Mouse (Mus musculus): ENCODE measurements around the gene Syde1. TPM values are rescaled to one million over a fixed set of nuclear protein-coding genes. Genes with fewer than 3 reads are reported as not detected.
A peak's percentile ranks its signal among the peaks of the same experiment; 100 is the strongest.

Gene Syde1
- polyA plus RNA-seq, 1 experiment from 2014 or later: 19.4 TPM

DNA sequence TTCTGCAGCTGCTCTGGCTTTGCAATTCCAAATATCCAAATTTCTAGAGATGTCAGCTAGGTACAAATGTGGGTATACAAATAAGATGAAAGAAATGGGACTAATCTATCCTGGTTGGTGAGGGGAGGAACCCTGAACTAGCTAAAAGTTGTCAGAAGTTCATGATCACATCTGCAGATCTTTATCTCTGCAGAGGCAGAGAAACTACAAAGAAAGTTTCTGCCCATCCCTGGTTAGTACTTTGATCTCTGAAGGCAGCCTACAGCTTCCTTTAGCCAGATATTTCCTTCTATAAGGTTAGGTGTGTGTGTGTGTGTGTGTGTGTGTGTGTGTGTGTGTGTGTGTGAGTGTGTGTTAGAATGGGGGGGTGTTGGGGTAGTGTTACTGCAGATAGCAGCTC lies 2.8 kb upstream of the Syde1 start:
- DNase-seq (ENCODE audit: low spot score) (no peak), ATAC-seq (replicated peaks; ENCODE audit: low FRiP score, low TSS enrichment, low read depth) (no peak)
- H3K9me3 ChIP-seq (ENCODE audit: control insufficient read depth, low read length): no peaks in the 10 kb centered on the region
- no peak overlapping the region for H3K27ac ChIP-seq (ENCODE audit: low read depth)
- peaks cover 11% of the 10 kb centered on the region; the same call in 1 of the 2 replicates for H3K4me1 ChIP-seq (replicated peaks; ENCODE audit: control insufficient read depth, insufficient read depth, low read length)
- no peak overlapping the region for H3K9ac ChIP-seq (ENCODE audit: low read length)
- H3K36me3 ChIP-seq (ENCODE audit: control insufficient read depth, insufficient read depth, low read length): peaks cover 3% of the 10 kb centered on the region; the same call in 1 of the 2 replicates
- no peaks in the 10 kb centered on the region for H3K27me3 ChIP-seq (replicated peaks; ENCODE audit: control insufficient read depth, insufficient read depth, low read length)
- H3K4me2 ChIP-seq (ENCODE audit: low read length): no peak overlapping the region
- no peak overlapping the region for H3K4me3 ChIP-seq (ENCODE audit: low read depth, low read length)

- peaks cover 11% of the 10 kb centered on the region; the same call in 1 of the 2 replicates for H3K4me1 ChIP-seq (replicated peaks; ENCODE audit: control insufficient read depth, insufficient read depth, low read length)
- H3K9me3 ChIP-seq (ENCODE audit: control insufficient read depth, low read length): no peaks in the 10 kb centered on the region
- 74% methylated on average over 6 of the region's 6 CpGs for WGBS
- ATAC-seq (replicated peaks; ENCODE audit: low FRiP score, low TSS enrichment, low read depth) (no peak), DNase-seq (ENCODE audit: low spot score) (no peak)
- no peak overlapping the region for H3K27ac ChIP-seq (ENCODE audit: low read depth)
- no peak overlapping the region for H3K4me3 ChIP-seq (ENCODE audit: low read depth, low read length)
- H3K4me2 ChIP-seq (ENCODE audit: low read length): no peak overlapping the region
- no peak overlapping the region for H3K9ac ChIP-seq (ENCODE audit: low read length)
- peaks cover 7% of the 10 kb centered on the region for H3K36me3 ChIP-seq (ENCODE audit: control insufficient read depth, insufficient read depth, low read length)
- no peaks in the 10 kb centered on the region for H3K27me3 ChIP-seq (replicated peaks; ENCODE audit: control insufficient read depth, insufficient read depth, low read length)
Observed at GRCm38 (mm10) chr10:78594157-78594556, 2.4 kb upstream of the Syde1 start.

- Histone ChIP-seq H3K27me3 (replicated peaks; ENCODE audit: control insufficient read depth, insufficient read depth, low read length) (no peaks in the 10 kb centered on the region), H3K4me3 (ENCODE audit: low read depth, low read length) (no peak overlapping the region), H3K9me3 (ENCODE audit: control insufficient read depth, low read length) (no peaks in the 10 kb centered on the region), H3K4me2 (ENCODE audit: low read length) (no peak overlapping the region), H3K4me1 (replicated peaks; ENCODE audit: control insufficient read depth, insufficient read depth, low read length) (peaks cover 11% of the 10 kb centered on the region; the same call in 1 of the 2 replicates), H3K36me3 (ENCODE audit: control insufficient read depth, insufficient read depth, low read length) (peaks cover 12% of the 10 kb centered on the region), H3K9ac (ENCODE audit: low read length) (no peak overlapping the region), H3K27ac (ENCODE audit: low read depth) (no peak overlapping the region)
- ATAC-seq (replicated peaks; ENCODE audit: low FRiP score, low TSS enrichment, low read depth) (no peak), DNase-seq (ENCODE audit: low spot score) (no peak)
- 87% methylated on average over 5 of the region's 5 CpGs for WGBS
Observed at GRCm38 (mm10) chr10:78593736-78594135, 2.0 kb upstream of the Syde1 start.

DNA sequence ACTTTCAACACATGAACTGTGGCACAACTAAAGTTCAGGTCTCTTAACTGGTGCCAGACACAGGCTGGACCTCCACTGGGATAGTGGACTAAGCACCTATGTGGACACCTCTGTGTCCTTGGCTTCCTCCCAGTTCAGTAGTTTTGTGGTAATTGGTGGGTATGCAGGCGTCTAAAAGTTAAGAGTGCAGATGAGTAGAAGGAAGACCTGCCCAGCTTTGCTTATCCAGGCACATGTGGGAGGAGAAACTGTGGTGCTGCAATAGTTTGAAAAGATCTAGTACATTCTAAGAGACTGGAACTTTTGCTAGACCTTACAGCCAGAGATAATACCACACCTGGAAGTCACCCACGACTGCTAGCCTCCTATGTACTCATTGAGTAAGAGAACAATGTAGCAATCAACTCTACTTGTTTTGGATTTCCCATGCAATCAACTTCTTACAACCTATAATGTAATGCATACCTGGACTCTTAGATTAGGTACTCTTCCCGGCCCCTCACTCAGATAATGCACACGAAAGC lies 1.2 kb upstream of the Syde1 start:
- no peak for DNase-seq (ENCODE audit: low spot score)
- 87% methylated on average over 4 of the region's 4 CpGs for WGBS
- no peak overlapping the region for H3K4me2 ChIP-seq (ENCODE audit: low read length)
- no peak for ATAC-seq (replicated peaks; ENCODE audit: low FRiP score, low TSS enrichment, low read depth)
- no peaks in the 10 kb centered on the region for H3K9me3 ChIP-seq (ENCODE audit: control insufficient read depth, low read length)
- no peak overlapping the region for H3K4me3 ChIP-seq (ENCODE audit: low read depth, low read length)
- H3K36me3 ChIP-seq (ENCODE audit: control insufficient read depth, insufficient read depth, low read length): peaks cover 18% of the 10 kb centered on the region
- no peak overlapping the region for H3K9ac ChIP-seq (ENCODE audit: low read length)
- H3K27me3 ChIP-seq (replicated peaks; ENCODE audit: control insufficient read depth, insufficient read depth, low read length): no peaks in the 10 kb centered on the region
- H3K27ac ChIP-seq (ENCODE audit: low read depth): no peak overlapping the region
- peaks cover 11% of the 10 kb centered on the region; the same call in 1 of the 2 replicates for H3K4me1 ChIP-seq (replicated peaks; ENCODE audit: control insufficient read depth, insufficient read depth, low read length)

DNA sequence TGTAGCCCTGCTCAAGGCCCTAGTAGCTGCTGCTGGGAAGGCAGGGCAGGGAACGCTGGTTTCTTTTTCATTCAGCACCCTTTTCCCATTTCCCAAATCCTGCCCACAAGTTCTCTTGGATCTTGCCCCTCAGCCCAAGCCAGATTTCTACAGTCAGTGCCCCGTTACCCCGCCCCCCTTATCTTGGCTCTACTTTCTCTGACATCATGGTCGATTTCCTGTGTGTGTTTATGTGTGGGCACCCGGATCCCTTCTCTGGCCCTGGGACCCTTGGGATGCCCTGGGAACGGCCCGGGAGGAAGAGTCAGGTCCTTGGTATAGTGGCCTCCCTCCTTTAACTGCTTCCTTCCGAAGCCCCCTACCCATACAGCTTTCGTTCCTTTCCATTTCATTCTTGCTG lies 1.0 kb downstream of the Syde1 start:
- Histone ChIP-seq H3K9me3 (ENCODE audit: control insufficient read depth, low read length) (no peaks in the 10 kb centered on the region), H3K4me1 (replicated peaks; ENCODE audit: control insufficient read depth, insufficient read depth, low read length) (peaks cover 11% of the 10 kb centered on the region; the same call in 1 of the 2 replicates), H3K27ac (ENCODE audit: low read depth) (peak overlapping the region; percentile 85; the same call in 1 of the 2 replicates), H3K4me3 (ENCODE audit: low read depth, low read length) (peak overlapping the region; percentile 57), H3K9ac (ENCODE audit: low read length) (peak overlapping the region; percentile 85), H3K4me2 (ENCODE audit: low read length) (peak overlapping the region; percentile 70), H3K36me3 (ENCODE audit: control insufficient read depth, insufficient read depth, low read length) (peaks cover 39% of the 10 kb centered on the region), H3K27me3 (replicated peaks; ENCODE audit: control insufficient read depth, insufficient read depth, low read length) (no peaks in the 10 kb centered on the region)
- no peak for DNase-seq (ENCODE audit: low spot score)
- 0 out of 2 replicates have a peak, but pooled peaks have one; percentile 12 for ATAC-seq (replicated peaks; ENCODE audit: low FRiP score, low TSS enrichment, low read depth)
- 15% methylated on average over 9 of the region's 9 CpGs for WGBS

- H3K27ac ChIP-seq (ENCODE audit: low read depth): no peak overlapping the region
- 91% methylated on average over 8 of the region's 8 CpGs for WGBS
- no peak overlapping the region for H3K9ac ChIP-seq (ENCODE audit: low read length)
Observed at GRCm38 (mm10) chr10:78589901-78590300, 1.9 kb downstream of the Syde1 start.

GRCm38 (mm10) chr10:78589291-78589690 lies 2.5 kb downstream of the Syde1 start:
- Histone ChIP-seq H3K4me1 (replicated peaks; ENCODE audit: control insufficient read depth, insufficient read depth, low read length) (peaks cover 11% of the 10 kb centered on the region; the same call in 1 of the 2 replicates), H3K27me3 (replicated peaks; ENCODE audit: control insufficient read depth, insufficient read depth, low read length) (no peaks in the 10 kb centered on the region), H3K9me3 (ENCODE audit: control insufficient read depth, low read length) (no peaks in the 10 kb centered on the region), H3K4me3 (ENCODE audit: low read depth, low read length) (no peak overlapping the region), H3K36me3 (ENCODE audit: control insufficient read depth, insufficient read depth, low read length) (peaks cover 53% of the 10 kb centered on the region), H3K4me2 (ENCODE audit: low read length) (no peak overlapping the region), H3K27ac (ENCODE audit: low read depth) (no peak overlapping the region), H3K9ac (ENCODE audit: low read length) (no peak overlapping the region)
- 93% methylated on average over 18 of the region's 18 CpGs for WGBS
- ATAC-seq (replicated peaks; ENCODE audit: low FRiP score, low TSS enrichment, low read depth) (no peak), DNase-seq (ENCODE audit: low spot score) (no peak)

More at GRCm38 (mm10) chr10:78589901-78590300, 1.9 kb downstream of the Syde1 start:
- Histone ChIP-seq H3K9me3 (ENCODE audit: control insufficient read depth, low read length) (no peaks in the 10 kb centered on the region), H3K36me3 (ENCODE audit: control insufficient read depth, insufficient read depth, low read length) (peaks cover 47% of the 10 kb centered on the region), H3K27me3 (replicated peaks; ENCODE audit: control insufficient read depth, insufficient read depth, low read length) (no peaks in the 10 kb centered on the region), H3K4me1 (replicated peaks; ENCODE audit: control insufficient read depth, insufficient read depth, low read length) (peaks cover 11% of the 10 kb centered on the region; the same call in 1 of the 2 replicates), H3K4me3 (ENCODE audit: low read depth, low read length) (no peak overlapping the region), H3K4me2 (ENCODE audit: low read length) (peak overlapping the region; percentile 70)
- ATAC-seq (replicated peaks; ENCODE audit: low FRiP score, low TSS enrichment, low read depth) (no peak), DNase-seq (ENCODE audit: low spot score) (no peak)

- DNase-seq (ENCODE audit: low spot score): no peak
- Histone ChIP-seq H3K9me3 (ENCODE audit: control insufficient read depth, low read length) (no peaks in the 10 kb centered on the region), H3K36me3 (ENCODE audit: control insufficient read depth, insufficient read depth, low read length) (peaks cover 66% of the 10 kb centered on the region), H3K27me3 (replicated peaks; ENCODE audit: control insufficient read depth, insufficient read depth, low read length) (no peaks in the 10 kb centered on the region), H3K4me3 (ENCODE audit: low read depth, low read length) (no peak overlapping the region), H3K4me2 (ENCODE audit: low read length) (no peak overlapping the region), H3K27ac (ENCODE audit: low read depth) (no peak overlapping the region), H3K4me1 (replicated peaks; ENCODE audit: control insufficient read depth, insufficient read depth, low read length) (0 out of 2 replicates have a peak, but pooled peaks cover 8% of the 10 kb centered on the region), H3K9ac (ENCODE audit: low read length) (no peak overlapping the region)
- WGBS: 92% methylated on average over 13 of the region's 13 CpGs
- ATAC-seq (replicated peaks; ENCODE audit: low FRiP score, low TSS enrichment, low read depth): no peak
Observed at GRCm38 (mm10) chr10:78586026-78586425, 5.7 kb downstream of the Syde1 start.

DNA sequence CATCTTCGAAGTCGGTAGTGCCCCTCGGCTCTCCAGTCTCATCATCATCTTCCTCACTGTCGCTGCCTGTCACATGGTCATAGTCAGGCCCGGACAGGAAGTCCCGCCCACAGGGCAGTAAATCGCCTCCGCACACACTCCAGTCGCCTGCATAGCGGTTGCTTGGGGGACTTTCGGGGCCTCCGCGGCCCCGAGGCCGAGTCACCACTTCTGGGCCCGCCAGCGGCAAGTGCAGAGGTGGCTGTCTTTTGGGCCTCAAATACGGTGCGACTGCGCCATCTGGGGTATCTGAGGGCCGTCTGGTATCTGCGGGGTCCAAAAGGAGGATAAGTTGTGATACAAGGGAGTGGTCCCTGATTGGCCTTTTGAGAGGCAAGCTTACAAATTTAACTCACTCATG lies 6.2 kb downstream of the Syde1 start:
- no peak for DNase-seq (ENCODE audit: low spot score)
- WGBS: 83% methylated on average over 22 of the region's 22 CpGs
- H3K9me3 ChIP-seq (ENCODE audit: control insufficient read depth, low read length): no peaks in the 10 kb centered on the region
- H3K4me3 ChIP-seq (ENCODE audit: low read depth, low read length): no peak overlapping the region
- no peak overlapping the region for H3K9ac ChIP-seq (ENCODE audit: low read length)
- no peak for ATAC-seq (replicated peaks; ENCODE audit: low FRiP score, low TSS enrichment, low read depth)
- H3K27ac ChIP-seq (ENCODE audit: low read depth): no peak overlapping the region
- 0 out of 2 replicates have a peak, but pooled peaks cover 8% of the 10 kb centered on the region for H3K4me1 ChIP-seq (replicated peaks; ENCODE audit: control insufficient read depth, insufficient read depth, low read length)
- H3K27me3 ChIP-seq (replicated peaks; ENCODE audit: control insufficient read depth, insufficient read depth, low read length): no peaks in the 10 kb centered on the region
- no peak overlapping the region for H3K4me2 ChIP-seq (ENCODE audit: low read length)
- peaks cover 71% of the 10 kb centered on the region for H3K36me3 ChIP-seq (ENCODE audit: control insufficient read depth, insufficient read depth, low read length)

Data from intestine, embryonic 14.5 days (tissue).